Mouse (Mus musculus) E14TG2a.4 (cell line): Measurements from ENCODE around the gene Eppin.

ENCODE experiments used
- CTCF ChIP-seq: conservative IDR thresholded peaks from 2 replicates; pipeline ENCODE4 v1.5.1; 2014; ENCODE audit warnings: low read length
- NANOG ChIP-seq: IDR thresholded peaks from 2 replicates; pipeline ENCODE4 v1.6.1; 2014; ENCODE audit warnings: borderline replicate concordance, low read length, mixed read lengths
- POU5F1 ChIP-seq: IDR thresholded peaks from 2 replicates; pipeline ENCODE4 v1.6.1; 2014; ENCODE audit warnings: low read length, borderline replicate concordance

DNA sequence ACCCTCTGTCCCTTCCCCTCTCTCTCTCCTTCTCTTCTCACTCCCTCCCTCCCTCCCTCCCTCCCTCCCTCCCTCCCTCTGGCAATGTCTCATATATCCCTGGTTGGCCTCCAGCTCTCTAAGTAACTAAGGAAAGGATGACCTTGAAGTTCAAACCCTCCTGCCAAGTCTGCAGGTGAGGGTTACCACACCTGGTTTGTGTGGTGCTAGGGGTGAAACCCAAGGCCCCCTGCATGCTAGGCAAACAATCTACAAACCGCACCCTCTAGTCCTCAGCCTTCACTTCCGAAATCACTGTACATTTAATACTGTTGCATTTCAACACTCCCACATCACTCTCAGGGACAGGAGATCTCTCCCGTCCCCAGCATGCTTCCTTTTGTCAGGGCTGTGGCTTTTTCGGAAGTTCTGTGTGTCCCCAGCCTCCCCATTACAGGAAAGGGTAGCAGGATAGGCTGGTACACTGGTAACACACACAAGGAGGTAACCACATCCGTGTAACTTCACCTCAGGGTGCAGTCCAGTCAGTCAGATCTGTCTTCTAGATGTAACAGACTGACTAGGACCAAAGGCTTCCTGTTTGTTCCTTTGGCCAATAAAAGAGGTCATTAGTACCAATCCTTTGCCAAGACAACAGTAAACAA is 48.8 kb downstream of the Eppin start:
- no peak for TF ChIP-seq CTCF
- no peak for TF ChIP-seq POU5F1
- no peak for TF ChIP-seq NANOG
